Mouse (Mus musculus): ENCODE results near the gene Vav3. TPM values are rescaled to one million over a fixed set of nuclear protein-coding genes. Genes with fewer than 3 reads are reported as not detected.
"Not testable (repeated sequence)": the region's sequence is repeated elsewhere in the genome, so short reads cannot be mapped to it uniquely, and the experiment has no call there.

Gene Vav3
- total RNA-seq, 2 experiments from 2014 or later = 2.9 to 4.6 TPM

DNA sequence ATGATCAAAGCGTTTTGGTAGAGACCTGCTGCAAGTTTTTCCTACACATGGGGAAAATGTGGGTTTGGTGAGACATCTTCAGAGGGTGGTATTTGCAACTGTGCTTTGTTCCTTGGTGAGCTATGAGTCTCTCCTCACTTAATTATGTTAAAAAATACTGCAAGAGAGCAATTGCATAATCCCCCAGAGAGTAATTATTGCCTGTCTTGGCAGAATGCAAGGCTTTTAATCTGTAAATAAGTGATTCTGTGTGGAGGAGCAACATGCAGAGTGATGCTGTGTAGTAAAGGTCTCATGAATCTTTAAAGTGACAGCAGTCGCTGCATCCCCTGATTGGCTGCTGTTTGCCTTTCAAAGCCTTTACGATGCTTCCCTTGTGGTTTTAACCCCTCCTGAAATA is 80.6 kb downstream of the Vav3 start:
- no peak for DNase-seq
- intact Hi-C loops (cut with DNase I; ENCODE audit: low total_unique reads) = no loop called here

GRCm38 (mm10) chr3:109423440-109424079 is 83.1 kb downstream of the Vav3 start:
- no peak for DNase-seq
- intact Hi-C loops (cut with DNase I; ENCODE audit: low total_unique reads) = no loop called here

GRCm38 (mm10) chr3:109431285-109431684 is 90.8 kb downstream of the Vav3 start:
- intact Hi-C loops (cut with DNase I; ENCODE audit: low total_unique reads) = no loop called here
- DNase-seq = no peak

DNA sequence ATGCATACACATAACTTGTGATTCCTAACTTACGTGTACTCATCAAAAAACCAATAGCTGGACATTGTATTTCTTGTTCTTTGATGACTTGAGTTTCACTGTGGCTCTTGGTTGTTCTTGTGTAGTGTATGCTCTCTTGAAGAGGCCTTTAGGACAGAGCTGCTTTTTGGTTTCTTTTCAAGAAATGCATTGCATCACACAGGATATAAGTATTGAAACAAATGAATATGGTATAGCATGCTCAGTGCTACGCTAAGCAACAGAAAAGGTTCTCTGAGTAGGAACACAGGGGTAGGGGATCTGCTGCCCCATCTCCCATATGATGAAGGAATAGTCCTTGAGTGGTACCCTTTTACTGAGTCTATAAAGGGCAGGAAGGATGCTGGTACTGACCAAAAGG is 98.1 kb downstream of the Vav3 start:
- no peak for DNase-seq
- intact Hi-C loops (cut with DNase I; ENCODE audit: low total_unique reads) = no loop called here

DNA sequence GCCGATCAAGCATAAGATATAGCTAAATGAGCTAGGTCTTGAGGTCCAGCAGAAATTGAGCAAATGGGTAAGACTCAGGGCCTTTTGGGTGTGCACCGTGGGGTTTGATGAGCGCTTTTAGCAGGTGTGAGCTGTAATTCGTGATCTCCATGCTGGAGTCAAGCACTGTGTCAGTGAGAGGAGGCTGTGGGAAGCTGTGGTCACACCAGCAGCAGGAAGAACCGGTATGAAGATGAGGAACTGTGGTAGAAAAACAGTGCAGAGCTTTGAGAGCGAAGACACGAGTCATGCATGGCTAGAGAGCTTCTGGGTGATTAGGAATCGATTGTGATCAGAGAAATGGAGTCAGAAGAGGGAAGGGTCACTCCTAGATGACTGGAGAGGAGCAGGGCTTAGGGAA is 98.8 kb downstream of the Vav3 start:
- intact Hi-C loops (cut with DNase I; ENCODE audit: low total_unique reads) = no loop called here
- DNase-seq = no peak

GRCm38 (mm10) chr3:109440001-109440400 is 99.5 kb downstream of the Vav3 start:
- DNase-seq = no peak
- intact Hi-C loops (cut with DNase I; ENCODE audit: low total_unique reads) = no loop called here

- intact Hi-C loops (cut with DNase I; ENCODE audit: low total_unique reads) = no loop called here
- no peak for DNase-seq
Observed at GRCm38 (mm10) chr3:109444077-109444476, 103.6 kb downstream of the Vav3 start.

DNA sequence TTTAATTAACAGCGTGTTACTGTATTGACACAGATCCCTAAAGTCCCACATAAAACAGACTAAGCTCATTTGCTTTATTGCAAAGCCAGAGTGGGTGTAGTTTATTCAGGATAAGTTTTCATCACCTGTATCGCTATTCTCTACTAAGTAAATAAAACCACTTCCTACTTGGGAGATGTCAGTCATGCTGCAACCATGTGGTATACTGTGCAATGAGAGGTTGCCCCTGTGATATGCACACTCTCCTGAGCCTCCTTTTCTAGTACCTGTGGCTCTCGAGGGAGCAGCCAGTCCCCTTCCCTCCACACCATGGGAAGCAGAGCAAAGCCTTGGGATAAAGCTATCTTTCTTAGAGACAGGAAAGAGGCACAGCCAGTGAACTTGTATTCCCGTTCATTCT is 106.5 kb downstream of the Vav3 start:
- DNase-seq = no peak
- intact Hi-C loops (cut with DNase I; ENCODE audit: low total_unique reads) = no loop called here

- intact Hi-C loops (cut with DNase I; ENCODE audit: low total_unique reads); DNase-seq: not testable (repeated sequence)
Observed at GRCm38 (mm10) chr3:109448249-109448648, 107.8 kb downstream of the Vav3 start.

- intact Hi-C loops (cut with DNase I; ENCODE audit: low total_unique reads) = no loop called here
- DNase-seq = no peak
Observed at GRCm38 (mm10) chr3:109451966-109452365, 111.5 kb downstream of the Vav3 start.

DNA sequence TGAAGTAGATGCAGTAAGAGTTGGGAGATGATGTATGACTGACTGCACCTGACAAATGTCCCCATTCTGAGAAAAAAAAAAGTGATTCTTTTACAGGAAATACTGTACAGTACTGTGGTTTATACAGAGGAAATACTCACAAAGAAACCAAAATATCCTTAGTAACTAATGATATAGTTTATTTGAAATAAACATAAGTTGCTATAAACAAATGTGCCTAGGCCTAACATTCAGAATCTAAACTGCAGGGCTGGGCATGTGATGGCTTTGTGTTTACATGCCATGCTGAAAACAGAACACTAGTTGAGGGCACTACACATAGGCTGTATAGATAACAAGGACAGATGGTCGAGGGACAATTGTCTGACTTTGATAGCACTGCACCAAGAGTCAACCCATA is 114.2 kb downstream of the Vav3 start:
- no peak for DNase-seq
- intact Hi-C loops (cut with DNase I; ENCODE audit: low total_unique reads) = no loop called here

DNA sequence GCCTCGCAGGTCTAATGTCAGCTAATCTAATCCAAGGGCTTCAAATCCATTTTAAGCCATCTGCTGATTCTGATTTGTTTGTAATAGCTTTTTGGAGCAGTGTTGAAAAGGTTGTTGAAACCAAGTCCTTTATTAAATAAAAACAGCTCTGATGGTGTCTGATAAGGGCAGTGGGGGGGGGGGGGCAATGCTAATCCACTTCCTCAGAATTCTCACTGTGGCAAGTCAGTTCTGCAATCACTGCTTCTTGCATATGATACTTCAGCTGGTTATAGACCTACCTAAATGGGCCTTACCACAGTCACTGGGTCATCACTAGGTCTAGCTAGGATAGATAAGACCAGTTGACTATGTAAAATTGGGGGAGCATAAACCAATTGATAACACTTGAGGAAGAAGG is 115.9 kb downstream of the Vav3 start:
- intact Hi-C loops (cut with DNase I; ENCODE audit: low total_unique reads) = no loop called here
- DNase-seq = no peak

DNA sequence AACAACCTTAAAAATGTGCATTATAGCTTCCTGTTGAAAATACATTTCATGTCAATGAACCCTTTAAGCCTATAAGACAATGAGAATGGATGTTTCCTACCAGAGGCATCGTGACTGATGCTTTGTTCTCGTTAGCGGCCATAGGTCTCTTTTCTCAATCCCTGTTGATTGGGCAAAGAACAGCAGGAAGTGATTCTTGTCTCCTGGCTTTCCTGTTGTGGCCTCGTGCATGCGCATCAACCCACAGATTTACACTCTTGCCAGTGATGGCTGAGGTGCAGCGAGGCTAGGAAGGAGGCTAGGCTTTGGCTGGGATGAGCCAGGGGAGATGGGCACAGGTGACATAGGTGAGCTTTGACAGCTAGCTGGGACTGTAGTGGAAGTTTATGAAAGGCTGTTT is 123.2 kb downstream of the Vav3 start:
- DNase-seq = no peak
- intact Hi-C loops (cut with DNase I; ENCODE audit: low total_unique reads) = no loop called here

- intact Hi-C loops (cut with DNase I; ENCODE audit: low total_unique reads) = no loop called here
- DNase-seq = no peak
Observed at GRCm38 (mm10) chr3:109464600-109464999, 124.1 kb downstream of the Vav3 start.

- no peak for DNase-seq
- intact Hi-C loops (cut with DNase I; ENCODE audit: low total_unique reads) = no loop called here
Observed at GRCm38 (mm10) chr3:109466541-109466940, 126.1 kb downstream of the Vav3 start.

DNA sequence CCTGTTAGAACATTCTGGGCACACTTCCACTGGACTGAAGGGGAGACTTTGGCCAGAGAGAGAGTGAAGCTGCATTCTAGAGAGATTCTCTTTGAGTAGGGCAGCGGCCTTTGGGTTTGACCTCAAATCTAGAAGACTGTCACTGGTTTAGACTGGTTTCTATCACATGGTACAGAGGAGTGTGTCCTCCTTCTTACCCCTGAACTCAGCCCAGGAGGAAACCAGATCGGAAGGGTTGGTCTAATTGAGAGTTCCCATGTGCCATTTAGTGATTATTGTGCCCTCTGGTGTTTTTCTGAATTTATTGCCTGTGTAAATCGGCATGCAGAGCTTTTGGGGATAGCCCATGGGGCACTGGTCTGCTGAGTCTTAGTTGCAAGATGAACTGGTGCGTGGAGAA is 126.8 kb downstream of the Vav3 start:
- DNase-seq = no peak
- intact Hi-C loops (cut with DNase I; ENCODE audit: low total_unique reads) = no loop called here

DNA sequence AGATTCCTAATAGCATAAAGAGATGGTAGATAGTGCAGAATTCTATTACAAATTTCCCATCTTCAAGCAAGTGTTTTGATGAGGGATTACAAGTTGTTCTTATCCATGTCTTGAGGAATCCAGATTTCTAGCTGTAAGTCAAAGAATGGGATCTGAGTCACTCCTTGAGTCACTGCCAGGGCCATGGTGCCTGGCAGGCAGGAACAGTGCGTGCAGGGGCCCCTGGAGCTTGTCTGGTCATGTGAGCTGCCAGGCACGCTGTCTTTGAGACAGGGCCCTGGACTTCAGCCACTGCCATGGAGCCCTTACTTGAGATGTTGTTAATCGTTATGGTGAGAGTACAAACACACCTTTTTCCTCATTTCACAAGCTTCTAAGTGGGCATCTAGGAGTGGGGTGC is 129.0 kb downstream of the Vav3 start:
- peak; percentile 38 for DNase-seq
- intact Hi-C loops (cut with DNase I; ENCODE audit: low total_unique reads) = no loop called here

- intact Hi-C loops (cut with DNase I; ENCODE audit: low total_unique reads) = no loop called here
- no peak for DNase-seq
Observed at GRCm38 (mm10) chr3:109470651-109471255, 130.3 kb downstream of the Vav3 start.

- peak; percentile 29 for DNase-seq
- intact Hi-C loops (cut with DNase I; ENCODE audit: low total_unique reads) = no loop called here
Observed at GRCm38 (mm10) chr3:109476521-109476920, 136.1 kb downstream of the Vav3 start.

DNA sequence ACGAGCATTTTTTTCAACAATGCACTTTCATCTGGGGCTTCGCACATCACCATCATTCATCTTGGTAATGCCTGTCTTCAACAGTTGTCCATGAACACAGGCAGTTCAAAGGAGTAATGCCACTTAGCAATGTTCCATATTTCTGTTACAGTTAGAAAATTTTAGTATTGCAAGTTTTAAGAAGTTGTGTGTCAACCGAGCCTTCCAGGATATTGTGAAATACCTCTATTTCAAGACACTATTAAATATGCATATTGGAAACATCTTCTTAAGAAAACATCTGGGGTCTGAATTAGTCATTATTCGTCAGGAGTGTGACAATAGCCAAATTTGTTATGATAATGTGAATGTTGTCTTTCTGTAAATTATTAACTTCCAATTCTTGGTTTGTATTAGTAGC is 137.8 kb downstream of the Vav3 start:
- DNase-seq = no peak
- intact Hi-C loops (cut with DNase I; ENCODE audit: low total_unique reads) = no loop called here

- no peak for DNase-seq
- intact Hi-C loops (cut with DNase I; ENCODE audit: low total_unique reads) = loop anchor here (10.0 kb wide), 1 partner anchor 136 kb away; the partner anchor contains the start of gene Vav3
Observed at GRCm38 (mm10) chr3:109480625-109481024, 140.2 kb downstream of the Vav3 start.

DNA sequence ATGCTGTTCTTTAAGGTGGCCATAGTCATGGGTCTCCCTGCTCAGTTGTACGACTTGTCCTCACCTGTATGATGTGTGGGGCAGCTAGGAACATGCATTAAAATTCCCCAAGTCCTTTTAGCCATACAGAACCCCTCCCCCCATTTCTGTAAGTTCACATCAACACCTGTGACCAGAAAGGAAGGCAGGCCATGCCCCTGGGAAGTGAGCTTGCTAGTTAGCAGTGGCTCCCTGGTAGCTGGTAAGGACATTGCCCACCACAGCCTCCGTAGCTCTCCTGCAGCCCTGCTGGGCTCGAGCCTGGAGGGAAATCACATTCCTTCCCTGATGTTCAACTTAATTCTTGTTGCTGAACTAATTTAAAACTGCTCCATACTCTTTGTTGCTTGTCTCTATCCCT is 146.3 kb downstream of the Vav3 start:
- intact Hi-C loops (cut with DNase I; ENCODE audit: low total_unique reads) = loop anchor here (5.0 to 10.0 kb wide), 2 partner anchors 142 to 314 kb away; partner anchors contain the start of gene Vav3
- DNase-seq = no peak
